In genomic region chr19:21615801-21616200, GRCm38 (mm10) we compare ENCODE assay signal across 24 mouse cellular contexts. TPM values are rescaled to one million over a fixed set of nuclear protein-coding genes. Genes with fewer than 3 reads are reported as not detected.
DNase-seq lines count a peak whose midpoint lies in the region; ATAC-seq and TF ChIP-seq lines count a peak whose summit lies in the region.
"Had no signal": no experiment of that assay in that cellular context is flagged by ENCODE, and none has a peak within 500 bp of the region (broad histone marks: within the 10 kb centered on the region; RNA-seq: fewer than 3 reads in every experiment).

No protein-coding gene starts in this region.

- H3K4me1 ChIP-seq in spleen, adult 2 months (ENCODE audit: control insufficient read depth, insufficient read depth, insufficient read length), result peaks cover 5% of the 10 kb centered on the region; the same call in 1 of the 2 replicates
- H3K4me1 ChIP-seq: embryonic facial prominence, embryonic 13.5 days; embryonic facial prominence, embryonic 15.5 days had no signal

- no peak for TF ChIP-seq CTCF in spleen, adult 2 months (IDR thresholded peaks at IDR 0.05; ENCODE audit: extremely low read depth, insufficient read depth, insufficient read length, insufficient replicate concordance)

- intact Hi-C loops in heart, postnatal 36 days (cut with DNase I), result no loop called here

- DNase-seq in heart, adult 11 months, result peak; percentile 66
- no peak for DNase-seq in heart, postnatal 36 days
- no peak for DNase-seq in spleen, adult 2 months (ENCODE audit: low read depth in 1 of 2, low spot score in 2 of 2)
- no peak for DNase-seq in spleen, postnatal 4 days (ENCODE audit: low spot score in 2 of 2)
- no peak for DNase-seq in adrenal gland, postnatal 36 days
- no peak for DNase-seq in layer of hippocampus, postnatal 10 days (ENCODE audit: low spot score in 2 of 2)
- DNase-seq: adrenal gland, adult 2 months; adrenal gland, postnatal 10 days; adrenal gland, postnatal 25 days; cerebellum, adult 11 months; cerebellum, adult 18-20 months; cerebellum, adult 8-10 months; cerebellum, adult 9-11 months; cerebellum, postnatal 14 days; cerebellum, postnatal 36 days; embryo, embryonic 11 days had no signal

- peaks cover 3% of the 10 kb centered on the region; the same call in 1 of the 2 replicates for H3K36me3 ChIP-seq in spleen, adult 2 months (ENCODE audit: control insufficient read depth, insufficient read depth, low read length)
- H3K36me3 ChIP-seq: forebrain, embryonic 12.5 days had no signal

- no peaks in the 10 kb centered on the region for H3K27me3 ChIP-seq in spleen, adult 2 months (ENCODE audit: control insufficient read depth, insufficient read depth, low read length)
- H3K27me3 ChIP-seq: embryonic facial prominence, embryonic 13.5 days; embryonic facial prominence, embryonic 15.5 days; forebrain, embryonic 12.5 days had no signal

- peak overlapping the region; percentile 20 for H3K27ac ChIP-seq in spleen, adult 2 months (ENCODE audit: insufficient read depth, low read length)
- H3K27ac ChIP-seq: embryonic facial prominence, embryonic 13.5 days; embryonic facial prominence, embryonic 15.5 days; forebrain, embryonic 10.5 days; forebrain, embryonic 12.5 days had no signal

- 89% methylated on average over 3 of the region's 3 CpGs for WGBS in spleen, adult 2 months

- TF ChIP-seq POLR2A in spleen, adult 2 months (IDR thresholded peaks at IDR 0.05; ENCODE audit: low read depth, low read length), result no peak

- H3K4me3 ChIP-seq in spleen, adult 2 months (ENCODE audit: extremely low read depth, insufficient read depth, insufficient read length), result no peak overlapping the region
- H3K4me3 ChIP-seq: embryonic facial prominence, embryonic 13.5 days; embryonic facial prominence, embryonic 15.5 days; erythroblast, embryonic 14.5 days; forebrain, embryonic 10.5 days; forebrain, embryonic 12.5 days had no signal

- peak; percentile 41; the same call in 1 of the 2 replicates for ATAC-seq in granulocyte monocyte progenitor cell, adult 5-6 weeks (replicated peaks; ENCODE audit: poor library complexity, severe bottlenecking)
- ATAC-seq: forebrain, embryonic 14.5 days; forebrain, embryonic 16.5 days had no signal

RNA-seq across cellular contexts. Expression of gene 1110059E24Rik, which starts 37.0 kb away (rescaled TPM):
- total RNA-seq in heart, postnatal 36 days (2021), result 10 to 100 TPM; 12.0 to 15.7 TPM
- 3.8 and 4.3 TPM in 2 replicates for polyA plus RNA-seq in spleen, adult 2 months (2012; rRNA removed)
- total RNA-seq in granulocyte monocyte progenitor cell, adult 5-6 weeks (2014; fragmentation: Nextera tagmentation), result 35.7 and 39.1 TPM in 2 replicates
- total RNA-seq in granulocyte monocyte progenitor cell, adult 5-6 weeks (2017), result 88.0 and 90.1 TPM in 2 replicates
- 10 to 100 TPM; 26.0 to 29.4 TPM for total RNA-seq in adrenal gland, postnatal 36 days (2021)
- total RNA-seq in layer of hippocampus, postnatal 10 days (2021), result 10 to 100 TPM; 24.2 to 26.0 TPM

RNA-seq across cellular contexts. Expression of gene Abhd17b, which starts 37.2 kb away (rescaled TPM):
- 10 to 100 TPM; 13.6 to 14.3 TPM for total RNA-seq in heart, postnatal 36 days (2021)
- 12.4 and 18.5 TPM in 2 replicates for polyA plus RNA-seq in spleen, adult 2 months (2012; rRNA removed)
- 57.7 and 62.0 TPM in 2 replicates for total RNA-seq in granulocyte monocyte progenitor cell, adult 5-6 weeks (2014; fragmentation: Nextera tagmentation)
- total RNA-seq in granulocyte monocyte progenitor cell, adult 5-6 weeks (2017), result 63.0 and 66.5 TPM in 2 replicates
- 10 to 100 TPM; 50.1 to 58.3 TPM for total RNA-seq in adrenal gland, postnatal 36 days (2021)
- total RNA-seq in layer of hippocampus, postnatal 10 days (2021), result 10 to 100 TPM; 60.7 to 62.3 TPM
